Mouse (Mus musculus) NIH3T3 (cell line): Measurements from ENCODE around the gene Parp11.

Experiments
- DNase-seq: peaks from one replicate; pipeline ENCODE4 v3.0.0-alpha.2; 2012; ENCODE audit warnings: low read depth

Gene Parp11

DNA sequence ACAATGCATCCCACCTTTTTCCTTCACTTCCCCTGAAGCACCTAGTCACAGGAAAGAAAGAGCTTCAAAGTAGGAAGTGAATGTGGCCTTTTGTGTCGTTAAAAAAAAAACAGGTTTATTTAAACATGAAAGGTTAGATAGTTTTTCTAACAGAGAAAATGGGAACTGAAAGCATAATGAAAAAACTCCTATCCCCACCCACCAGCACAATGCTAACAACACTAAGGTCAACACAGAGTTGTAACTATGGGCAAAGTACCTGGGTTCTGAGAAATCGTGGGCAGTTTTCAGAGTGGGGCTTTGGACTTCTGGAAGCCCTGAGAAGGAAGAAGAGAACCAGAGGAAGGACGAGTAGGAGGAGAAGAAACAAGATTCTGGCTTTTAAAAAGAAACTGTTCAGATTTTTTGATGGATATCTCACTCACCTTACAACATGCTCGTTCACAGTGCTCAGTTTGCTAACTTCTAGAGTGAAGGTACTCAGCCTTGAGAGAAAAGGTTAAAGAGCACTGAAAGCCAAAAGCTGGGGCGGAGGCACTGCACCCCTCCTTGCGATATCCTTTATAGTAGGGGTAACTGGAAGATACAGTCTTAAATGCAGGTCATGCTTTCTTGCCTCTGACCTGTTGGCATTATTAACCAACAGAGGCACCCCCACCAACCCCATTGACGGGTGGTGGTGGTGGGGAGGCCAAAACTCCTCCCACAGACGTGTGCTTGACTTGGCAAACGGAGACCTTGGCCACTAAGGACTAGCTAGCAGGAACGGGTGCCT lies 1.2 kb downstream of the Parp11 start:
- no peak for DNase-seq

DNA sequence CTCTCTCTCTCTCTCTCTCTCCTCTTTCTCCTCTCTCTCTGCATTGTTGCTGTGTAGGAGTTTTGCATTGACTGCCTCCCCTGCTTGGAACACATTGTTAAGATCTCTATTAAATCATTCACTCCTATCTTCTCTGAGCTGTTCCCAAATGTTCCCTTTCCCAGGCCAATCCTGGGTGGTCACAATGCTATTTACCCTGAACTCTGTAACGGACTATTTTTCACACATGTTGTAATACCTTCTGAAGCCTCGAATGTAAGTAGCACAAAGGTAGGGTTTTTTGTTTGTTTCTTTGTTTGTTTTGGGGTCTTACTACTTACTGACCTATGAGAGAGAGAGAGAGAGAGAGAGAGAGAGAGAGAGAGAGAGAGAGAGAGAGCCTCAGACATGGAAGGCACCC lies 2.2 kb downstream of the Parp11 start:
- no peak for DNase-seq

DNA sequence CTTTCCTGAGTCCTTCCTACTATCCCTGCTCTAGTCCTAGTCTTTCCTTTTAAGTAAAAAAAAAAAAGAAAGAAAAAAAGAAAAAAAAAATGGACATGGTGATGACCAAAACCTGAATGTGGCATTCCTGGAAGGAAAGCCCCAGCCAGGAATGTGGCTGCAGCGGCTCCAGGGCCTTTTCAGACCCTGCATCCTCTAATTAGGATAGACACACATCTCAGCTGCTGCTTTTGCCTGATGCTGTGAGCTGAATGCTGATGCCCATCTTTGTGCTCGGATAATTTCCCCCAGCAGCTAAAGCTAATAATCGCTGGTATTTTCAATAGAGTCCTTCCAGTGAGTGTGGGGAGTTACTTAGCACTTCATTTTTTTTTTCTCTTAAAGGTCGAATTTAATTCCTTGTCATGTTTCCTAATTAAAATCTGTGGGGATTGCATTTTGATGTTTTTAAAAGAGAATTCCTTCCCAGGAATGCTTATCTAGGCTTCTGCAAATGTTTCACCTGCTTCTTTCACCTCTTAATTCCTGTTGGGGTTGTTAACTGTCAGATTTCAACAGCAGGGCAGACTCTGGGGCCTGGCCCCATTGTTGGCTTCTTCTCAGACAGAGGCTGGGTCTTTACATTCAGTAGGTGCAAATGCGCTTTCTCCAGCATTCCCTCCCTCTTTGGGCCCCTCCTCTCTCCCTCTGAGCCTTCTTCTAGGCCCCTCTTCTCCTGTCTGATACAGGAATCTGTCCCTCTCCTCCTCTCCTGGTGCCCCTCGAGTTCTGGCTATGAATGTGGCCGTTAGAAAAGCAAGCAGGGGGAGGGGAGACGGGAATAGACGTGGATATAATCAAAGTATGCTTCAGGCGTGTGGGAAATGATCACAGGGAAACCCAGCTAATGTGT lies 3.1 kb downstream of the Parp11 start:
- DNase-seq = no peak

DNA sequence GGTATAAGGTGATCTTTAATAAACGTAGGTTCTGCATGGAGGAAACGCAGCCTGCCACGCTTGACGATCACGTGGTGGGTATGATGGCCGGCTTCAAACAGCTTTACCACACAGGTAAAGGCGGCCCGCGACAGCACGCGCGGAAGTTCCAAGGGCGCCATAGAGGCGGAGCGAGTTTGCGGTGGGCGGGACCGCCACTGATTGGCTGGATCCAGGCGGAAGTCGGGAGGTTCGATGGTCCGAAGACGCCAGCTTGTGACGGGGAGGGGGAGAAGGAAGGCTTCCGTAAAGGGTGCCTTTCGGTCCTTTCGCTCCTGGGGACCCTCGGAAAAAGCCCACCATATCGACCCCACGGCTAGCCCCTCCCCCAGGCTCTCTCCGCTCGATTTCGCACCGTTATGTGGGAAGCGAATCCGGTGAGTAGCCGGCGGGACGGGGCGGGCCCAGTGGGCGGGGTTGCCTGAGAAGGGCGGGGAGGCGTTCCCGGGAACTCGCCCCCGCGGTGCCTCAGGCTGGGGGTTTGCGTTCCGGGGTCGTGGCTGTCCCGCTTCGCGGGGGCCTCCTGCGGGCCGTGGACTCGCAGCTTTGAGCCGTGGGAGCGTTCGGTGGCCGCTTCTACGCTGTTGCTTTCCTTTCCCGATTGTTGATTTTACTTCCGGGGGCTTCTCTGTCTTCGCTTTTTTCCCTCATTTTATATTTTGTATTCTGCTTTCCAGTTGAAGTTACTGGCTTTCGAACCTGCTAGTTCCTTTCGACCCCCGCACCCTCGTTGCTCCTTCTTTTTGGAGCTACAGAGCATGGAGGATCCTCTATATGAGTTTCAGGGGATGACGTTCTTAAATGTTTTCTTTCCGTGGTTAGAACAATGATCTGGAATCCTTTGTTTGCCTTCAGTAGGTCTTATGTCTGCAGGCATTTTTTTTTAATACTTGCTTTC lies 7.0 kb downstream of the Parp11 start:
- peak; percentile 96 for DNase-seq

DNA sequence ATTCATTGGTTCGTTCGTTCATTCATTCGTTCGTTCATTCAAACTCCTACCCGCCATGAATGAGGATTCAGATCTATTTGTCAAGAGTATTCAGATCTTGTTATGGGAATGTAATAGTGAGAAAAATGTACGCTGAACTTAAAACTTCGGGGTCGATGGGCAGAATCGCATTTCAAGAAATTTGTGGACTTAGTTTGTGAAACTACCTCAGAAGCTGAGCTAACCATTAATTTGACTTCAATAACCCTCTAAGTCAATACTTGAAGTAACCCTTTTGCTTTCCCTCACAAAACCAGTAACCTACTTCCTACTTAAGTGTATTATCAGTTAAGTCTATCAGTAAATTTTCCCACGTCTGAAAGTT lies 7.7 kb downstream of the Parp11 start:
- no peak for DNase-seq

DNA sequence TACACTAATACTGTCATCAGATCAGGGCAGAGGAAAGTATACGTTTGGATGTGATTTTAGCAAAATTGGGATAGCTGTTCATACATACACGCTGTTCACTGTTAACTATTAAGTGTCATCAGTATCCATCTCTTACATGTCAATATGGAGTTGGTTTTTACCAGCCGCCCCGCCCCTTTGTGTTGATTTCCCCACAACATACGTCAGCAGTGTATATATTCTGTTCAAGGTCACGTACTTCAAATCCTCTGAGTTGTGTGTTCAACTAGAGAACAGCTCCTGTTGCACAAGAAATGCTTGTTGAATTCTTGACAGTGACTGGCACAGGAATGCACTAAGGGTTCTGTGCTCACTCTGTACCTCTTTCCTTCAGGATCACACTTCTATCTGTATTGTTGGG lies 8.2 kb downstream of the Parp11 start:
- no peak for DNase-seq

DNA sequence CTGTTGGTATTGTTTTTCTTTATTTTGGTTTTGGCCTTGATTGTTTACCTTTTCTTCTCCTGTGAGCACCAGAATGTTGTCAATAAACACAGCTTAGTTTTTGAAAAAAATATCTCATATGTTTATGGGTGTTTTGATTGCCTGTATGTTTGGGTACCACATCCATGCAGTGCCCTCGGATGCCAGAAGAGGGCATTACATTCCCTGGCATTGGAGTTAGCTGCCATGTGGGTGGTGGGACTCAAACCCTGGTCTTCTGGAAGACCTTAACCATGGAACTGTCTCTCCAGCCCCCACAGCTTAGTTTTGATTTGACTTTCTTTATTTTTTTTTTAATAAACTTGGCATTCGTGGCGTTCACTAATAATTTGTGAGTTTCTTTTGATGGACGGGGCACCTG lies 8.8 kb downstream of the Parp11 start:
- peak; percentile 16 for DNase-seq

DNA sequence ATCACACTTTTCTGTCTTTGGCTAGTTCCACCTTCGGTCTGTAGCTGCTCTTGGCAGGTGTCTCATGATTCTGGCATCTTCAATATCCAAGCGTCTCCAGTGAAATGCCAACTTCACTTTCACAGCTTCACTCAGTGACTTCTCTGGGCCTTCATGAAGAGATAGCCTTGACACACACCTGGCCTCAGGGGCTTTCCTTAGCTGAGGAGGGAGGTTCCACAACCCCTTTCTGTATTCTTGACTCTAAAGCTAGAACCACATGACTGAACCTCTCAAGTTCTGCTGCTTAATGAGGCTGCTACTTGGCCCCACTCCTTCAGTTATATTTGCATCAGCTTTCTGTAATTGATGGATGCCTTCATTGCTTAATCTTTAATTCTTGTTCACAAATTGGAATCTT lies 10.1 kb downstream of the Parp11 start:
- no peak for DNase-seq

DNA sequence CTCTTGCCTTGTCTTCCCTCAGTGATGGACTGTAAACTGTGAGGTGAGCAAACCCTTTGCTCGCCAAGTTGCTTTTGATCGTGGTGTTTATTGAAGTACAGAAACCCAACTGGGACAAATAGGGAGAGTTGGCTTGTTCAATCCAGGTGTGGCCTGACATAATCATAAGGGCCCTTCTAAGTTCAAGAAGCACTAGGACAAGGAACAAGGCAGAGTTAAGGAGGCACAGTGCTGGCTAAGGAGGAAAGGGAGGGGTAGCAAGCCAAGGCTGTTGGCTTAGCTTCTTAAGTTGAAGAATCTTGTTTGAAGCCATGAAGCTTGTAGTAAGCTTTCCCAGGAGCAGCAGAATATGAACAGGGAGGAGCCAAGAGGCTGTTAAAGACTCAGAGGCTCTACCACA lies 13.1 kb downstream of the Parp11 start:
- DNase-seq = no peak

DNA sequence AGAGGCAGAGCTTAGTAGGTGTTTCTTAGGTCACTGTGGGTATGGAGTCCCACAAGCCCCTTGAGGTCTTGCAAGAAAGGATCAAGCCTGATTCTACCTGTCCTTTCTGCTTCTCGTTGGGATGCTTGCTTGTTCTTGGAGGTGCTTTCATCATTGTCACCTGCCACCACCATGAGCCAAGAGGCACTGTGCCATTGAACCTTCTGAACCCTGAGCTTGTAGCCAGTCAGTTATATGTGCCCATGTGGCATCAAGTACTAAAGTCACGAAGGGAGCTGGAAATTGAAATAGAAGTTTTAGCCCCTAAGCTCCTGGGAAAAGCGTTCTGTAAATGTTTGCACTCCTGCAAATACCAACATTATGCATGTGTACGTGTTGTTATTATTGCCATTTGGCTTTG lies 14.9 kb downstream of the Parp11 start:
- no peak for DNase-seq

DNA sequence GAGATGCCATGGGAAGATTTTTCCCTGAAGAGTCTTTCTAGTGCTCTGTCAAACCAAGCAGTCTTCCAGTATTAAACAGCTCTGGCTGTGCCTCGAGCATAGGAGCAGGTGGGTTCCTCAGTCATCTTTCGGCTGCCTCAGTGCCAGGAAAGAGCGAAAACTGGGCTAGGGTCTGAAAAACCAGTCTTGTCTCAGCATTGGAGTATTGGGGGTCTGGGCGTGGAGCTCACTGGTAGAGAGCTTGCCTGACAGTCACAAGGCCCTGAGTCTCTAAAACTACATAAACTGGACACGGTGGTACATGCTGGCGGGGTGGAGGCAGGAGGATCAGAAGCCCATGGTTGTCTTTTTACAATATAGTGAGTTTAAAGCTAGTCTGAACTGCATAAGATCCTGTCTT lies 15.6 kb downstream of the Parp11 start:
- DNase-seq = no peak

DNA sequence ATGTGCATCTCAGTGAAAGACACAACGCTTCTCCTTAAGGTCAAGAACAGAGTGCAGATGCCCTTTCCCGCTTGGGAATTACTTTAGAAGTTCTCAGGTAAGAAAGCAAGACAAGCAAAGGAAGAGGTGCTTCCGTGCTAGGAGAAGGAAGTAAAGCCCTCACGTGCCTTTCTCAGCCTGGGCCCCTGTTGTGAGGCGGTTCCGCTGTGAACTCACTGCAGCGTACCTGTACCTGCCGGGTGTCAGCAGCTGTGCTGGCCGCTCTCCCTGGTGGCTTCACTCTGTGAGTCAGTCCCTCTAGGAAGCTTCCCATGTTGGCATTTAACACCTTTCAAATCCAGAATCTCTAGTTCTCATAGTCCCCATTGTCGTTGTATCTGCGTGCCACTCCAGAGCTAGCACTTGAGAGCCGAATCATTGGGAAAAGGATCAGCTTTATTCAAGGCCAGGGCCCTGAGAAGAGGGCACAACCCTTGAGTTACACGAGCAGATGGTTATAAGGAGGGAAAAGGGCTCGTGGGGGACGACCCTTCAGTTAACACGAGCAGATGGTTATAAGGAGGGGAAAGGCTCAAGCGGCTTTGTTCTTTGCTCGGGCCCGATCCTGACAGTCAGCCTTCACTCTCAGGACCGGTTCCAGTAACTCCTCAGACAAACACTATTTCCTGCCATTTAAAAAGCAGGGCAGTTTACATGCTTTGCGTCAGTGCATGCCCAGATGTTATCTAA lies 16.8 kb downstream of the Parp11 start:
- no peak for DNase-seq

DNA sequence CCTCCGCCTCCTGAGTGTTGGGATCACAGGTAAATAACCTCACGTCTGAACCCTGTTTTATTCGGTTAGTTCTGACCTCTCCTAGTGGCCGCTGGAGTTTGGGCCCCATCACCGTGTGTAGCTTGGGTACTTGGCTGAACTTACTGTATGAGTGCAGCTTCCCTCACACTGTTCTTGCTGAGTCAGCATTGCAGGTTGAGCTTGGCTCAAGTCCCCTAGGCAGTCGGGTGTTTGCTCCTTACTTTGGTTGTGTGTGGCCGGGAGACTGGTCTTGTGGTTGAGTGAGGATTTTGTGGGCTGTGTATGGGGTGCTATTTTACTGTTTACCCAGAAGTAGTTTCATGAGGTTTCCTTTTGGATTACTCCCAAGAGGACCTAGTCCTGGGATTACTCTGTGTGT lies 17.9 kb downstream of the Parp11 start:
- DNase-seq = no peak

DNA sequence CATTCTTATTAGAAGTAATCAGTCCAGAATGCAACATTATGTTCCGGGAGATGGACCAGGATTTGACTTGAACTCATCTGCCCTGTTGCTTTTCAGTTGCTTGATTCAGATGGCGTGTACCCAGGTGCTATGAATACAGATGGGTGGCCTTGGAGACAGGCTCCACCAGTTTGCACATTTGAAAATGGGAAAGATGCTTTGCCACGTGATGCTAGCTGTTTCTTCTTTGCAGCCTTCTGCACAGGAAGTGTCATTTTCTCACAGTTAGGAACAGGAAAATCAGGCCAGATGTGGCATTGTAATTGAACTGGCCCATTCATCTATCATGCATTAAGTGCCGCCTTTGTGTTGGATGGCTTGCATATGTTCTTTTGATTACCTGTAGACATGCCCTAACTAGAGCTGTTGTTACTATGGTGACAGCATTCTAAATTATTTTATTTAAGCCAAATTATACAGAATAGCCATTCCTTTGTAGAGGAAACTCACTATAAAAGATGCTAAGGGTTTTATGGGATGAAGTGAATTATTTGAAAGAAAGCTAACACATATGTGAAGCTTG lies 20.2 kb downstream of the Parp11 start:
- no peak for DNase-seq

DNA sequence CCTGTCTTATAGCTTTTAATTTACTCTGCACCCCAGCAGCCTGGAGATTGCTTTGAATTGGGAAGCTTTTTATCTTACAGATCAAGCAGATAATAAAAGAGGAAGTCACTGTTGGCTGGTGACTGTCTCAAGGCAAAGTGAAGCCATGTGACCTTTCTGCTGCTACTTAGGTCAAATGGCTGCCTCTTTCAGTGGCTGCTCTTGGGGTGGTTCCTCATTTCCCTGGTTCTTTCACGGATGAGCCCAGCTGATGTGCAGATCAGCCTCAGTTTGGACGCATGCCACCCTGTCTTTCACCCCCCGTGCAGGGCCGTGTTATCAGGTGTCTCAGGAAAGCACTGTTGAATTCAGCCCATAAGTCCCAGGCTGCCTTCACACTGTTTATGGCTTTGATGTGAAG lies 25.4 kb downstream of the Parp11 start:
- DNase-seq = no peak

DNA sequence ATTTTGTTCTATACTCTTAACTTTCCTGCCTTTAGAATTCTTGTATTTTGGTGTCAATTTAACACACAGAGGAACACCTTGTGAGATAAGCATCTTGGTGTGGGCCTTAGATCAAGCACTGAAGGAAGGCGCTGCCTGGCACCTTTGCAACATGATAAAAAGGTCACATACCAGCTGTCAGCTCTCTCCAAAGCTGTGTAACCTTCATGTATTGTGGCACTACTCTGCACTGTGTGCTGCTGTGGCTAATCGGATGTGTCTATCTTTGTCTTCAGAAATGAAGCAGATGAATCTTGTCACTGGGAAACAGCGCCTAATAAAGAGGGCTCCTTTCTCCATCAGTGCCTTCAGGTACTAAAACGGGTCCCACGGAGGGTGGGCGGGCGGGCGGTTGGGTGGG lies 27.3 kb downstream of the Parp11 start:
- DNase-seq = no peak

DNA sequence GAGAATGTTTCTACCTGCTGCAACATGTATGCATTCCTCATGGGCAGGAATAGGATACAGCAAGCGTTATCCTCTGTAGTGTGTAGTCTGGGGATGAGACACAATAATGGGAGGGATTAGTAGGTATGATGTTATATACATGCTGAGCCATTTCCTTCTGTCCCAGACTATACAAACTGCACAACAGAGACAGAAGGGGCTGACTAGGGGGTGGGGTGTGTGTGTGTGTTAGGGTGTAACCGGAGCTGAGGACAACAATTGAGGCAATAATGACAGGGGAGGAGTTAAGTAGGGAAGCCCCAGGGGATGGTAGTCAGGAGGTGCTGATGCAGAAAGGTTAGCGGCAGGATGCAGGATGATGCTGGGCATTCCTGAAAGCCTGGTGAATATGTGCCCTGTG lies 28.6 kb downstream of the Parp11 start:
- no peak for DNase-seq

DNA sequence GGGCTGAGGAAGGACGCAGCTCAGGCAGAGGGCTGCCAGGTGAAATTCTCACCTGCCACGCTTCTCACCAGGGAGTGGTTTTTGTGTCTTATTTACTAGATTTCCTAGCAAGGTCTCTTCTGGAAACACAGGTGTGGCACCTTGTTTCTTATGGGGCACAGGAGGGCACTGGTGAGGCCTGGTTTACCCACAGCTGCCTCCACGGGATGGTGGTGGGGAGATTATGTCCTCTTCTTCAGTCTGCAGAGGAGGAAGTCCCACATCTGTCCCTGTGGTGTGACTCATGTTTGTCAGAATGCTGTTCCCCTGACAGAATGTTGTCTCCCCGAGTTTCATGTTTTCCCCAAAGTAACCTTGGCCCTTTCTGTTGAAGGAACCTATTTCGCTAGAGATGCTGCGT lies 44.4 kb downstream of the Parp11 start:
- DNase-seq = no peak

DNA sequence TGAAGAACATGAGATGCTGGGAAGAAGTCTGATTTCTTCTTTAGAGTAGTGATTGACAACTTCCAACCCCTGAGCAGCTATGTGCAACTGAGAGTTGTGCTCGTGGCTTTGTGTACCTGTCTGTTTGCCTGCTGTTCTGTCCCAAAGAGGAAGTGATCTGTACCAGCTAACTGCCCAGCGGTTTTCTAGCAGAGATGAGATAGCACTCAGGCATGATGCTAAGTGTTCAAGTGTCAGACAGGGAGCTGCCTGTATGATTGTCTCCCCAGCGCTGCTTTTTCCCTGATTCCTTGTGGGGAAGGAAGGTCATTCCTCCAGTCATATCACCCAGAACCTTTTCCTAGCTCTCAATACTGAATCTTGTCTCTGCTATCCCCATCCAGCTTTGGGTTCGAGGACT lies 45.9 kb downstream of the Parp11 start:
- no peak for DNase-seq

DNA sequence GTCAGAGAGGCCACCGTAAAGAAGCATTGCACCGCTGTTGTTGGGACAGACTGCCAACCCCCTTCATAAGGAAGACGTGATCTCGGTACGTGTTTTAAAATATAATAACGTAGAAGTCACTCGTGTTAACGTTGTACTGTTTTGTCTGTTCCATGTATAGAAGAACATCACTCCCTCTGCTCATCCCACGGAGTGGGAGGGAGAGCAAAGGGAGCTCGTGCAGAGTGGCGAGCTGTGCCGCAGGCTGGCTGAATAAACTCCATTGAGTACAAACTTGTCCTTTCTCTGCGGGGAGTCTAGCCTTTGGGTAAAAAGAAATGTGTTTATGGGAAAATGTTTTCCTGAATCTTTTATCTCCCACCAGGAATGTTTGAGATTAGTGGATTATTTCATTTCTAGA lies 47.1 kb downstream of the Parp11 start:
- DNase-seq = no peak

DNA sequence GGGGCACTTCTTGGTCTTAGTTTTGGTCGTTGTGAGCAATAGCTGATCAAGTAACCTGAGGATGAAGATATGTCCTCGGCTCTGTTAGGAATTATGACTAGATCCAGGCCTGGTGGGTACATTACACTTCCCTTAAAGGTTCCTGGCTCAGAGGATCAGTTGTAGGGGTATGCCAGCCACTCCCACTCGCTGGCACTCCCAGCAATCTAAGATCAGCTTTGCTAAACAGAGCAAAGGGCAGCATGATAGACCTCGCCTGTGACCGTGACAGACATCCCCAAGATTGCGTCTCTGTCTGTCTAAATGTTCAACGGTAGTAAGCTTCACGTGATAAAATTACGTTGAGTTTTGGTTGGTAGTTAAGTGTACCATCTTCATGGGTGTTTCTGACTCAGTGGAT lies 47.7 kb downstream of the Parp11 start:
- no peak for DNase-seq
